Mouse (Mus musculus) liver, embryonic 13.5 days (tissue): ENCODE data around the gene Dock8. TPM values are rescaled to one million over a fixed set of nuclear protein-coding genes. Genes with fewer than 3 reads are reported as not detected.

ENCODE experiments used
- ATAC-seq: fragments of 200-750 bp; cut with Nextera tagmentation; 2 replicates; pipeline ENCODE4 v1.8.0; 2017; ENCODE audit warnings: low read depth, mild to moderate bottlenecking, moderate number of reproducible peaks, moderate library complexity
- DNase-seq: peaks from one replicate; pipeline ENCODE4 v3.0.0; 2022
- H3K27ac ChIP-seq: fragments of 300-500 bp; sonication (generic); 2 replicates; pipeline ENCODE4 v1.5.1; 2015; ENCODE audit warnings: moderate library complexity, mild to moderate bottlenecking, inconsistent platforms
- H3K27me3 ChIP-seq: fragments of 300-500 bp; sonication (generic); 2 replicates; pipeline ENCODE4 v1.6.1; 2015; ENCODE audit warnings: mild to moderate bottlenecking, inconsistent platforms
- H3K36me3 ChIP-seq: fragments of 300-500 bp; sonication (generic); 2 replicates; pipeline ENCODE4 v1.6.1; 2015; ENCODE audit warnings: mild to moderate bottlenecking, inconsistent platforms
- H3K4me1 ChIP-seq: fragments of 300-500 bp; sonication (generic); replicated peaks from 2 replicates; pipeline ENCODE4 v1.6.1; 2015; ENCODE audit warnings: inconsistent platforms
- H3K4me2 ChIP-seq: fragments of 300-500 bp; sonication (generic); 2 replicates; pipeline ENCODE4 v1.6.1; 2015; ENCODE audit warnings: inconsistent platforms, mild to moderate bottlenecking, moderate library complexity
- H3K4me3 ChIP-seq: fragments of 300-500 bp; sonication (generic); replicated peaks from 2 replicates; pipeline ENCODE4 v1.5.1; 2015; ENCODE audit warnings: mild to moderate bottlenecking, inconsistent platforms
- H3K9ac ChIP-seq: fragments of 300-500 bp; sonication (generic); 2 replicates; pipeline ENCODE4 v1.6.1; 2015; ENCODE audit warnings: mild to moderate bottlenecking, inconsistent platforms
- H3K9me3 ChIP-seq: fragments of 300-500 bp; sonication (generic); replicated peaks from 2 replicates; pipeline ENCODE4 v1.6.1; 2016; ENCODE audit warnings: inconsistent platforms
- WGBS: fragments of 180-500 bp; shearing (Covaris S2); methylation state at CpG from one replicate; pipeline ENCODE4 v1.1.7; 2015; ENCODE audit not compliant: insufficient replicate concordance; 5-methylcytosine and 5-hydroxymethylcytosine counted together
- polyA plus RNA-seq: library from polyadenylated mRNA; unstranded; fragments of >200 nt; fragmentation: Nextera tagmentation; extraction: Ambion mirVana; gene quantifications from 2 replicates; pipeline ENCODE4 v1.2.1, GENCODE M21; 2015

Gene Dock8
- polyA plus RNA-seq, 1 experiment from 2014 or later: 6.7 TPM

DNA sequence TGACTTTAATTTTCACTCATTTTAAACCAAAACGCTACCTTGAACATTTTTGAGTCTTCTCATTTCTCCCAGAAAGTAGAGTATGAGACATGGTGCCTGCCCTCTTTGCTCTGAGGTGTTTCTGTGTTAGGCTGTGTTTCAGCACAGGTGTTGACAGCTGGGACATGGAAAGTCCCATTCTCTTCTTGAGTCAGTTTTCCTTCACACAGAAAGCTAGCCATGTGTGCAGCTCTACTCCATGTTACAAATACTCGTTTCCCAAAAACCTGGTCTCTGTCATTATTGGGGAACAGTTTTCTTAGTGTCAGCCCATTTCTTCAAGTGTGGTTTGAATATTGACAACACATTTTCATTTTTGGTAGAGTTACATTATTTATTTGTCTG is 63.5 kb downstream of the Dock8 start:
- no peaks in the 10 kb centered on the region for H3K9me3 ChIP-seq
- no peak overlapping the region for H3K4me3 ChIP-seq
- H3K27me3 ChIP-seq: no peaks in the 10 kb centered on the region
- no peaks in the 10 kb centered on the region for H3K4me1 ChIP-seq
- no peak for ATAC-seq
- H3K36me3 ChIP-seq: no peaks in the 10 kb centered on the region
- no peak for DNase-seq
- H3K4me2 ChIP-seq: no peak overlapping the region
- WGBS: 69% methylated on average over 2 of the region's 2 CpGs
- H3K9ac ChIP-seq: no peak overlapping the region
- no peak overlapping the region for H3K27ac ChIP-seq

DNA sequence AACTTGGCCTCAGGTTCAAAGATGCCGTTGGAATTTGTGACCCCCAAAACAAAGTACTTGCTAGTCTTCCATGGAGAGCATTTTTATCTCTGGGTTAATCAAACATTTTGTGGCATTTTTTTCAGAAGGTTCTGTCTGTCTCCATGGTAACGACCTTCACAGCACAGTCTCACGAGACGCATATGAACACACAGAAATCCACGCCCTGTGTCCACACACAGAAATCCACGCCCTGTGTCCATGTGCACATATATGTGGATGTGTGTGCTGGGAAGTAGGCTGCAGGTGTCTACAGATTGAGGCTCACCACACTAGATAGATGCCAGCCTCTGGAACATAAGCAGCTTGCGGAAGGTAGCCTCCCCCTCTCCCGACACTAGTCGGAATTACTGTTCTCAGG is 66.9 kb downstream of the Dock8 start:
- 81% methylated on average over 9 of the region's 9 CpGs for WGBS
- H3K4me2 ChIP-seq: no peak overlapping the region
- H3K9ac ChIP-seq: no peak overlapping the region
- H3K4me3 ChIP-seq: no peak overlapping the region
- H3K27ac ChIP-seq: no peak overlapping the region
- DNase-seq (no peak), ATAC-seq (no peak)
- peaks cover 8% of the 10 kb centered on the region for H3K4me1 ChIP-seq
- H3K36me3 ChIP-seq: no peaks in the 10 kb centered on the region
- H3K27me3 ChIP-seq: no peaks in the 10 kb centered on the region
- H3K9me3 ChIP-seq: no peaks in the 10 kb centered on the region

DNA sequence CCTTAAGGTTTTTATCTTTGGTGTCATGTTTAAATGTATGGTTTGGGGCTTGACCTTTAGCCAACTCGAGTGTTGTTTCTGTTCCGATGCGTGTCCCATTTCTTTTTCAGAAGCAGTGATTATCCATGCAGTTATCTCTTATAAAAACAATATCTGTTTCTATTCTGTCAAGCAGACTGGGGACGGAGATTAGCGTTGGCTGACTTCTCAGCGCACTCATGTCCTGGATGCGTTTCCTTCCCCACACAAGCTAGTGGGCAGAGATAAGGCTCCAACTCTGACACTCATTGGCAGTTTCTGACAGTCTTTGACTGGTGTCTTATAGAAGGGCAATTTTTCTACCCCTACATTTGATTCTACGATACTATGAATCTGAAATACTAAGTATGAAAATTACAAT is 69.2 kb downstream of the Dock8 start:
- no peaks in the 10 kb centered on the region for H3K27me3 ChIP-seq
- peaks cover 8% of the 10 kb centered on the region for H3K4me1 ChIP-seq
- H3K9ac ChIP-seq: no peak overlapping the region
- no peaks in the 10 kb centered on the region for H3K36me3 ChIP-seq
- H3K4me3 ChIP-seq: no peak overlapping the region
- H3K4me2 ChIP-seq: no peak overlapping the region
- H3K27ac ChIP-seq: no peak overlapping the region
- no peak for ATAC-seq
- WGBS: 26% methylated on average over 8 of the region's 8 CpGs
- DNase-seq: no peak
- H3K9me3 ChIP-seq: no peaks in the 10 kb centered on the region

- DNase-seq (no peak), ATAC-seq (no peak)
- no peak overlapping the region for H3K9ac ChIP-seq
- H3K9me3 ChIP-seq: no peaks in the 10 kb centered on the region
- no peaks in the 10 kb centered on the region for H3K27me3 ChIP-seq
- no peaks in the 10 kb centered on the region for H3K36me3 ChIP-seq
- H3K4me3 ChIP-seq: no peak overlapping the region
- H3K27ac ChIP-seq: no peak overlapping the region
- no peak overlapping the region for H3K4me2 ChIP-seq
- peaks cover 8% of the 10 kb centered on the region for H3K4me1 ChIP-seq
- WGBS: 68% methylated on average over 9 of the region's 9 CpGs
These were observed 73.2 kb downstream of the Dock8 start for GRCm38 (mm10) chr19:25072521-25072920.

GRCm38 (mm10) chr19:25074741-25075140 is 75.4 kb downstream of the Dock8 start:
- H3K4me1 ChIP-seq: no peaks in the 10 kb centered on the region
- WGBS: 66% methylated on average over 6 of the region's 6 CpGs
- DNase-seq (no peak), ATAC-seq (no peak)
- no peaks in the 10 kb centered on the region for H3K27me3 ChIP-seq
- no peak overlapping the region for H3K9ac ChIP-seq
- H3K27ac ChIP-seq: no peak overlapping the region
- no peaks in the 10 kb centered on the region for H3K36me3 ChIP-seq
- no peak overlapping the region for H3K4me2 ChIP-seq
- no peaks in the 10 kb centered on the region for H3K9me3 ChIP-seq
- H3K4me3 ChIP-seq: no peak overlapping the region

DNA sequence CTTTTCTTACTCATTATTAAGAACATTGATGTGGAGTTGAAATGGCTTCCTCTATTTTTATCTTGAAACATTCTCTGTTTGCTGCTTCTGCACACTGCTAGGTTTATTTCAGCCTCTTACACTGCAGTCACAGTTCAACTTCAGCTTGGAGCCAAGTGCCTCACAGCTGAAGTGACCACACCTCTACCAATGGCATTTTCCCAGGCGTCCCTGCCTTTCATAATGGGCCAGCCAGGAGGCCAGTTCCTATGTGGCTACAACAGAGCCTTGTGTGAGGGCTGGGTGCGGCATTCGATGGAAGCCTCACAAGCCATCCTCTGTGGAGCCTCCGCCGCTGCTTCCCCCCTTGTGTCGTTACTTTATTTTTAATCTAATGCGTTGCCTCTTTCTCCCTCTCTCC is 78.3 kb downstream of the Dock8 start:
- Histone ChIP-seq H3K4me1 (no peaks in the 10 kb centered on the region), H3K4me2 (no peak overlapping the region), H3K9ac (no peak overlapping the region), H3K4me3 (no peak overlapping the region), H3K27ac (no peak overlapping the region), H3K9me3 (no peaks in the 10 kb centered on the region), H3K27me3 (no peaks in the 10 kb centered on the region), H3K36me3 (peaks cover 2% of the 10 kb centered on the region; the same call in 1 of the 2 replicates)
- no peak for ATAC-seq
- WGBS: 80% methylated on average over 7 of the region's 7 CpGs
- DNase-seq: no peak

- H3K9me3 ChIP-seq: no peaks in the 10 kb centered on the region
- H3K4me3 ChIP-seq: no peak overlapping the region
- H3K27ac ChIP-seq: no peak overlapping the region
- ATAC-seq: no peak
- H3K4me2 ChIP-seq: no peak overlapping the region
- no peak overlapping the region for H3K9ac ChIP-seq
- no peak for DNase-seq
- peaks cover 3% of the 10 kb centered on the region; the same call in 1 of the 2 replicates for H3K36me3 ChIP-seq
- no peaks in the 10 kb centered on the region for H3K4me1 ChIP-seq
- no peaks in the 10 kb centered on the region for H3K27me3 ChIP-seq
- 77% methylated on average over 8 of the region's 8 CpGs for WGBS
These were observed 78.8 kb downstream of the Dock8 start for GRCm38 (mm10) chr19:25078130-25078529.

DNA sequence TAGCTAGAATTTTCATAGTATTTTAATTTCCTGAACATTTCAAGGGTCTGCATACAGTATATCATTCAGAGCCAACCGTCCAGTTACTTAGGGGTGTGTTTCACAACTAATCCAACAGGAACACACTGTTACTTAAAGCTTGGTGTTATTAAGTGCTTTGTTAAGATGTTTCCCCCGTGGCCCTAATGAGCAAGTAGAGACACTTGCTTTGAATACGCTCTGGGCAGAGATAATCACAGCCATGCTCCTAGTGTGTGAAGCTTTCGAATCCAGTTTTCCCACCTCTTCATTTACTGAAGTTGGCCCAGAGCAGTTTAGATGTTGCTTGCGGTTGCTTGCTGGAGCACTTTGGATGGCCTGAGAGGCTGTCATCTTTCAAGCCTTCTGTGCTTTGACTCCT is 80.8 kb downstream of the Dock8 start:
- H3K9me3 ChIP-seq: no peaks in the 10 kb centered on the region
- peaks cover 3% of the 10 kb centered on the region; the same call in 1 of the 2 replicates for H3K36me3 ChIP-seq
- H3K27ac ChIP-seq: no peak overlapping the region
- 77% methylated on average over 5 of the region's 5 CpGs for WGBS
- no peak overlapping the region for H3K4me2 ChIP-seq
- no peak overlapping the region for H3K4me3 ChIP-seq
- no peak overlapping the region for H3K9ac ChIP-seq
- H3K4me1 ChIP-seq: no peaks in the 10 kb centered on the region
- no peaks in the 10 kb centered on the region for H3K27me3 ChIP-seq
- DNase-seq: no peak
- ATAC-seq: no peak

DNA sequence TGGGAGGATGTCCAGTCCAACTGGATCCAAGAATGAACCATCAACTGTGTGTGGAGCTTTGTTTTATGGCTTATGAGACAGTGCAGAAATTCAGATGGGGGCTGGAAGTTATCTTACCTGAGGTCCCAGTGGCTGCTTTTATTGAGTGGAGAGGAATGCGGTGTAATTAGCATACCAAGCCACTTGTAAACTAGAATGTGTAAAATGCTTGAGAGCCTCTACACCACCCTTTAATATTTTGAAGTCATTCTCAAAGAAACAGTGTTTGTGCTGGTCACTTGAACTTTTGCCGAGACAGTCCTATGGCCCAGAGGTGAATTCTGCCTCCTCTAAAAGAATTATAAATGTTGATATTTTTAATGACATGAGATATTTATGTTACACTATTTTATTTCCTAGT is 83.5 kb downstream of the Dock8 start:
- Histone ChIP-seq H3K36me3 (peaks cover 7% of the 10 kb centered on the region), H3K4me1 (no peaks in the 10 kb centered on the region), H3K4me3 (no peak overlapping the region), H3K9ac (no peak overlapping the region), H3K4me2 (no peak overlapping the region), H3K27me3 (no peaks in the 10 kb centered on the region), H3K27ac (no peak overlapping the region), H3K9me3 (no peaks in the 10 kb centered on the region)
- no peak for DNase-seq
- ATAC-seq: no peak
- WGBS: 90% methylated on average over 2 of the region's 2 CpGs

DNA sequence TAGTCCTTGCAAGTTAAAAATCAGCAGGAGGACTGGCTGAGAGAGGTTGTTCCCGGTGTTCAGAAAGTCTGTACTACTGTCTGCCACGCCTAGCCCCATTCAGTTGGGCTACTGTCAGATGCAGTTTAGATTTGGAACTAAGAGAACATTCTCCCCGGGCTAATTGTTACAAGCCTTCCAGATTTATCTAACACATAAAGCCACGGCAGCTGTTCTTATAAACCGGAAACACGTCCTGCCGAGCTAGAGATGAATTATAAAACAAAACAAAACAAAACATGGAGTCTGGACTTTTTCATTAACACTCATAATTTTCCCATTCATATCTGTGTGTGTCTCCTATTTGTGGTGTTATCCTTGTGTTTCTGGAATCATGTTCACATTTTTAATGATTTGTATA is 87.8 kb downstream of the Dock8 start:
- no peak overlapping the region for H3K4me2 ChIP-seq
- 0 out of 2 replicates have a peak, but pooled peaks cover 3% of the 10 kb centered on the region for H3K4me1 ChIP-seq
- H3K36me3 ChIP-seq: peaks cover 19% of the 10 kb centered on the region
- no peak overlapping the region for H3K9ac ChIP-seq
- no peak overlapping the region for H3K4me3 ChIP-seq
- no peaks in the 10 kb centered on the region for H3K27me3 ChIP-seq
- no peak for ATAC-seq
- H3K27ac ChIP-seq: no peak overlapping the region
- 72% methylated on average over 7 of the region's 7 CpGs for WGBS
- H3K9me3 ChIP-seq: no peaks in the 10 kb centered on the region
- DNase-seq: no peak

GRCm38 (mm10) chr19:25089746-25090145 is 90.4 kb downstream of the Dock8 start:
- H3K4me3 ChIP-seq: no peak overlapping the region
- DNase-seq (no peak), ATAC-seq (no peak)
- peaks cover 11% of the 10 kb centered on the region; the same call in 1 of the 2 replicates for H3K4me1 ChIP-seq
- H3K4me2 ChIP-seq: no peak overlapping the region
- no peak overlapping the region for H3K9ac ChIP-seq
- no peaks in the 10 kb centered on the region for H3K9me3 ChIP-seq
- H3K36me3 ChIP-seq: peaks cover 17% of the 10 kb centered on the region
- 0 out of 2 replicates have a peak overlapping the region, but pooled peaks have one; percentile 8 for H3K27ac ChIP-seq
- WGBS: 70% methylated on average over 7 of the region's 7 CpGs
- H3K27me3 ChIP-seq: no peaks in the 10 kb centered on the region

DNA sequence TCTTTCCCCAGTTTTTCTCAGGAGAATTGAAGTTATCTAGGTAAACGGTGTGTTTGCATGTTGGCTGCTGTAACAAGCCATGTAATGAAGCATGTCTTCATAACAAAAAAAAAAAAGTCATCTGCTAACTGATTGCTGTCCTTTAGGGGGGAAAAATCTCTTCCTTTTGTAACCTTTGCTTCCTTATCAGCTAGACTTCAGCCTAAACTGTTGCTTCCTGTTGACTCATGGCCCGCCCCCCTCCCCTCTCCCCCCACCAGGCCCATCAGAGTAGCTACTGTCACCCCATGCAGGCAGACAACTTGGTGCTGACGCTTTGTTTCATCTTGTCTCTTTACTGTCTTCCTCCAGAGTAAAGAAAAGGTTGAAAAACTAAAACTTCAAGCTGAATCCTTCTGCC is 95.8 kb downstream of the Dock8 start:
- H3K4me2 ChIP-seq: peak overlapping the region; percentile 32

More for the DNA sequence above, 95.8 kb downstream of the Dock8 start:
- ATAC-seq (peak; percentile 51; the same call in 1 of the 2 replicates), DNase-seq (no peak)
- Histone ChIP-seq H3K27ac (peak overlapping the region; percentile 31), H3K27me3 (no peaks in the 10 kb centered on the region), H3K4me1 (peaks cover 29% of the 10 kb centered on the region), H3K9me3 (no peaks in the 10 kb centered on the region), H3K9ac (no peak overlapping the region), H3K36me3 (peaks cover 17% of the 10 kb centered on the region; the same call in 1 of the 2 replicates), H3K4me3 (peak overlapping the region; percentile 14)
- WGBS: 8% methylated on average over 3 of the region's 3 CpGs
